Mouse (Mus musculus) skeletal muscle tissue, postnatal 0 days (tissue): ENCODE data around the gene Tssk1. TPM values are rescaled to one million over a fixed set of nuclear protein-coding genes. Genes with fewer than 3 reads are reported as not detected.

Experiments
- polyA plus RNA-seq: library from polyadenylated mRNA; unstranded; fragments of >200 nt; fragmentation: Nextera tagmentation; extraction: Ambion mirVana; gene quantifications from 2 replicates; pipeline ENCODE4 v1.2.1, GENCODE M21; 2015

Tssk1 gene
- 0.06 TPM in 1 of 2 replicates, not detected in the other for polyA plus RNA-seq

DNA sequence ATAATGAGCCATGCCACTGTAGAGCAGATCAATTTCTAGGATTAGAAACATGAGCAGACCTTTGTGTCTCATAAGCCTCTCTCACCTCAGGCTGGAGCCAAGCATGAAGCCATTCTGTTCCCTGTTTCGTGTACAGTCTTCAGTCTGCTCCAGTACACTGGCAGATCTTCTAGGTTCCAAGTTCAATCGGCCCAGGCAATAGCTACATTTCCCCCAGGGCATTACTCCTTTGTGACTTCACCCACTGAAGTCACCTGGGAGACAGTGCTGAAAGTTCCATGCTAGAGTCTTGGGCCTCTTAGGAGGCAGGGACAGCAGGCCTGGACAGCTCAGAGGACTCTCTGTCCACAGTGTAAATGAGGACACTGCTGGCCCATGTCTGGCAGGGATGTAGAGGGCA lies at the start of gene Tssk1:
TSS of gene Tssk1 (plus strand) at position 301 of the 400 bp plus-strand sequence.

DNA sequence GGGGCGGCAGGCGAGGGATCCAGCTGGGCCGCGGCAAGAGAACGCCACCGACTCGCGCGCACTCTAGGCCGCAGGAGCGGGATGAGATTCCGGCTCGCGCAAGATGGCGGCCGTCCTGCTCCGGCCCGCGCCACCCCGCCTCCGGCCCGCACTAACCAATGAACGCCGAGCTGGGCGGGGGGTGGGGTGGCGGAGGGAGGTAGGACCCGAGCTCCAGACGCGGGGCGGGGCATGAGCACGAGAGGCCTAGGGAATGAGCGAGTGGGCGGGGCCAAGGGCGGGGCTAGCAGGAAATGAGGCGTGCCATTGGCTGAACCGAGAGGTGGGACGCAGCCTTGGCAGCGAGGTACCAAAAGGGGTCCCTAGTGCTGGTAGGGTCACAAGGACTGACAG lies 2.5 kb upstream of the Tssk1 start, which contains the start of gene Gm20518:
TSS of gene Gm20518 (minus strand) at position 105 of the 393 bp plus-strand sequence.

DNA sequence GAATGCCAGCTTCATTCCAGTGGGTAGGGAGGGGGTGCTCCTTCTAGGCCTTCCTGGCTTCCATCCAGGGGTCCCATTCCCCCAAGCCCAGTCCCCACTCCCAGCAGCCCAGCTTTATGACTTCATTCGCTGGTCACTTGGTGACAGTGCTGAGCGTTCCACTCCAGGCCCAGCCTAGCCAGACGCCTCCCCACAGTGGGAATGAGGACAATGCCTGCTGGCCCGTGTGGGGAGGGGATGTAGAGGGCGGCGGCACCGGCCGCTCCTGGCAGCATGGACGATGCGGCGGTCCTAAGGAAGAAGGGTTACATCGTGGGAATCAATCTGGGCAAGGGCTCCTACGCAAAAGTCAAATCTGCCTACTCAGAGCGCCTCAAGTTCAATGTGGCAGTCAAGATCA lies 4.4 kb downstream of the Tssk1 start, which contains the start of the genes Dgcr2 and Tssk2:
TSS of gene Dgcr2 (minus strand) at position 101 of the 400 bp plus-strand sequence.
TSS of gene Tssk2 (plus strand) at position 176 of the 400 bp plus-strand sequence.

DNA sequence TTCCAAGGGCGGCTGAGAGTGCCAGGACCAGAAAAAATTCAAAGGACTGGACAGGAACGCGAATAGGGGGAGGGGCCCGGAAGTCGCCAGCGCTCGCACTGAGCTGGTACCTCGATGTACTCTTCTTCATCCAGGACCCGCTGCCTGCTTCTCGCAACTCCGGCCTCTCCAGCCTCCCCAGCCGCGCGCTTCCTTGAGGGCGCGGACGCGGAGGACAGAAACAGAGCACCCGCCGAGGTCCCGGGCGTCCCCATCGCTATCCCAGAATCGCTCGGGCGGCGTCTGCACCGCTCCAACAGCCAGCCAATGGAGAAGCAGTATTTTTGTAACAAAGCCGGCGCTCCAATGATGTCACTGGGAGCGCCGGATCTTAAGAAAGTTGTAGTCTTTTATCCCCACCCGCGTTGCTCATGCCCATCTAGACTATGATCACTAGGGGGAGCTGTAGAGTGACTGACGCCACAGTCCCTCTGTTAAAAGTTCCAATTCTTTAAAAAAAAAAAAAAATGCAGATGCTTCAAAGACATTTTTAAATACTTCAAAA lies 17.1 kb downstream of the Tssk1 start, which contains the start of gene Ess2:
TSS of gene Ess2 (minus strand) at position 297 of the 544 bp plus-strand sequence.

DNA sequence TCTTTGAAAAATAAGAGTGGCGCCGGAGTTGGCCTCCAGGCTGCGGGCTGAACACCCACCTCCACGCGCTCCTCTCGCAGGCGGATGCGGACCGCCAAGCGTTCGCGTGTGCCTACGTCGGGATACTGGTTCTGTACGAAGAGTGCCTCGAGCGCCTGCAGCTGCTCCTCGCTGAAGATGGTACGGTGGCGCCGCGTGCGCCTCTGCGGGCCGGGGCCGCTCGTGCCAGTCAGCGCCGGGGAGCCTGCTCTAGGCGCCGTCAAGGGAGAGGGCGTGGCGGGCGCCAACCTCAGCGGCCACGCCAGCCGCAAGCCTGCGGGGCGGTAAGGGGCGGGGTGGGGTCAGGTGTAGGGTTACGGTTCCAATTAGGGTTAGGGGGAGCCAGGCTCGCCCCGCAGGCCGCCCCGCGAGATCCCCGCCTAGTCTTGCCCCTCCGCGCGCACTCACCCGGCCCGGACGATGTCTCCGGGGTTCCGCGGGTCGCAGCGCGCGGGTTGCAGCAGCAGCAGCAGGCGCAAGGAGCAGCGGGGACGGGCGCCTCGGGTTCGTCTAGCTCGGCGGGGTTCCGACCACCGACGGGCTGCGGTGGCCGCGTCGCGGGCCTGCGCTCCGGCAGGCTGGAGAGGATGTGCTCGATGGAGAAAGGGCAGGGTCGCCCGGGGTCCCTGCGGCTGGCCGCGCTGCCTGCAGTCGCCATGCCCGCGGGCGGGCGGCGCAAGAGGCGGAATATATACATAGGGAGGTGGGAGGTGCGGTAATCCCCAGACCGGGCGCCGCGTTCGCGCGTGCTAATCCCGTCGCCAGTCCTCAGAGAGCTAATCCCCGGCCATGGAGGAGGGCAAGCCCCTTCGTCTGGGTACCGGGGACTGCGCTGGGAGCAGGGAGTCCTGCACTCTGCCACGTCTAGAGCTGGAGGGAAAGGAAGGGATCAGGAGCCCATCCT lies 20.6 kb downstream of the Tssk1 start, which contains the start of gene Gsc2:
TSS of gene Gsc2 (minus strand) at position 753 of the 943 bp plus-strand sequence.

DNA sequence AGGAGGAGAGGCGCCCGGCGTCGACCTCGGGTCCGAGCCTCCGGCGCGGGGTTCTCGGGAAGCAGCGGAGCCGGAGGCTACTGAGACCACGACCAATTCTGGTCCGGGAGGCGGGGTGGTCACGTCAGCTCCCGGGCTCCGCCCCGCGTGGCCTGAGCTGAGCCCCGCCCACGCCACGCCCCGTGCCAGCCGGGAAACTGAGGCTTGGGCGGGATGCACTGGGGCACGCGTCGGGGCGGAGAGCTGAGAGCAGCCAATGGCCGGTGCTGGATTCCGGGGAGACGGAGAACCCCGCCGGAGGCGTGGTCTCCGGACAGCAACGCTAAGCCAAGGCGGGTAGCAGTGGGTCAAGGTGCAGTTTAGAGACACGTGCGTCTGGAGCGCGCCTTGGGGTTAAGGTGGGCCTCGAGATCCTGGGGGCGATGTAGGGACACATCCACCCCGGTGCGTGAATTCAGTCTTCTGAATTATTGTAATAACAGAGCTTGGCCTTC lies 34.1 kb downstream of the Tssk1 start, which contains the start of gene Slc25a1:
TSS of gene Slc25a1 (minus strand) at position 133 of the 494 bp plus-strand sequence.

Other genes with a start within 250 kb of the Tssk1 start
- gene Ccdc74a, start 247.8 kb upstream of the Tssk1 start, polyA plus RNA-seq, result 2.9 TPM in 2 replicates
- gene Med15, start 161.3 kb upstream of the Tssk1 start, polyA plus RNA-seq, result 20.2 and 21.1 TPM in 2 replicates
- 40.6 and 43.2 TPM in 2 replicates for gene Klhl22, start 134.6 kb upstream of the Tssk1 start, polyA plus RNA-seq
- 8.1 and 13.0 TPM in 2 replicates for gene Scarf2, start 96.9 kb upstream of the Tssk1 start, polyA plus RNA-seq
- gene B830017H08Rik, start 61.1 kb upstream of the Tssk1 start, polyA plus RNA-seq, result not detected in 2 replicates
- gene Car15, start 55.9 kb upstream of the Tssk1 start, polyA plus RNA-seq, result 0.38 and 0.86 TPM in 2 replicates
- 0.12 TPM in 1 of 2 replicates, not detected in the other for gene Gm20518, start 2.6 kb upstream of the Tssk1 start, polyA plus RNA-seq
- gene Dgcr2, start 4.3 kb downstream of the Tssk1 start, polyA plus RNA-seq, result 27.3 and 28.6 TPM in 2 replicates
- gene Tssk2, start 4.4 kb downstream of the Tssk1 start, polyA plus RNA-seq, result not detected in 2 replicates
- gene Ess2, start 17.1 kb downstream of the Tssk1 start, polyA plus RNA-seq, result 16.1 and 17.6 TPM in 2 replicates
- not detected in 2 replicates for gene Gsc2, start 20.8 kb downstream of the Tssk1 start, polyA plus RNA-seq
- 12.0 and 57.5 TPM in 2 replicates for gene Slc25a1, start 34.0 kb downstream of the Tssk1 start, polyA plus RNA-seq
- gene Vpreb2, start 86.2 kb downstream of the Tssk1 start, polyA plus RNA-seq, result not detected in 2 replicates
- 64.5 and 71.5 TPM in 2 replicates for gene Dgcr6, start 158.6 kb downstream of the Tssk1 start, polyA plus RNA-seq
- gene Prodh, start 196.0 kb downstream of the Tssk1 start, polyA plus RNA-seq, result 5.5 and 7.0 TPM in 2 replicates
- 0.26 and 0.37 TPM in 2 replicates for gene Rtn4r, start 233.4 kb downstream of the Tssk1 start, polyA plus RNA-seq